Mouse (Mus musculus) lung, postnatal 0 days (tissue): ENCODE data around the gene Naa11.

Experiments used
- CTCF ChIP-seq: IDR thresholded peaks from 2 replicates; pipeline ENCODE4 v1.5.1; 2016; ENCODE audit warnings: antibody characterized with exemption, mild to moderate bottlenecking
- EP300 ChIP-seq: IDR thresholded peaks from 2 replicates; pipeline ENCODE4 v1.6.1; 2016; ENCODE audit warnings: antibody characterized with exemption, mild to moderate bottlenecking, control low read depth

GRCm38 (mm10) chr5:97387622-97388021, 4.6 kb downstream of the Naa11 start:
- no peak for TF ChIP-seq CTCF
- TF ChIP-seq EP300: no peak
